Mouse (Mus musculus): ENCODE measurements around the gene Rad51b. TPM values are rescaled to one million over a fixed set of nuclear protein-coding genes. Genes with fewer than 3 reads are reported as not detected.

Rad51b gene
- polyA plus RNA-seq, 1 experiment: 1.7 TPM

DNA sequence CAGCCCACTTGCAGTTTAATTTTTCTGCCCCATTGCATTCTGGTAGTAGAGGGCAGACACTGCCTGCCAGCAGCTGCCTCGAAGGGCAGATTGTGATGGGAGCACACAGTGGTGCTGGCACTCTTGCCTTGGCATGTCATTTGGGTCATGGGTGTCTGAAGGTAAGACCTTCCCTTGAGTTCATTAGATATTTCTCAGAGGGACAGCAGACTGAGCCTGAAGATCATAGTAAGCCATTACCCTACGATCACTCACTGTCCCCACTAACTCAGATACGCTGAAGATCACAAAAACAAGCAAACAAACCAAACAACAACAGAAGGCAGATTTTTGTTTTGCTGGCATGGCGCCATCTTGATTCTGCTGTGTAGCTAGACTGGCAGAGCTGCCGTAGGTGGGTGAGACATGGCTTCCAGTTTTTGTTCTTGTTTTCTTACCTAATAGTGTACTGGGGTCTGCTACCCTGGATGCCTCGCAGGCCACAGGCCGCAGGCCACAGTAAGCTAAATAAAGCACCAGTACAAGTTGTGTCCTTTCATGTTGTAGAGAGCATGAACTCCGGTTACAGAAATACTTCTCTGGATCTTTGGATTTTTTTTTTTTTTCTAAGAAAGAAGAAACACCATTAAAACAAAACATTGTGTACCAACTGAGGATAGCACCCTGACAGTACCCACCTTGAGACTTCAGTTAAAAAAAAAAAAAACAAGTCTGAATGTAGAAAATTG lies 316.1 kb downstream of the Rad51b start:
- no peak for DNase-seq (ENCODE audit: low spot score)

- DNase-seq (ENCODE audit: low spot score): no peak
Observed at GRCm38 (mm10) chr12:79613846-79614582, 316.9 kb downstream of the Rad51b start.

- no peak for DNase-seq (ENCODE audit: low spot score)
Observed at GRCm38 (mm10) chr12:79614583-79614953, 317.5 kb downstream of the Rad51b start.

GRCm38 (mm10) chr12:79615717-79616316 lies 318.7 kb downstream of the Rad51b start:
- DNase-seq (ENCODE audit: low spot score): no peak

- no peak for DNase-seq (ENCODE audit: low spot score)
Observed at GRCm38 (mm10) chr12:79619009-79619408, 321.9 kb downstream of the Rad51b start.

DNA sequence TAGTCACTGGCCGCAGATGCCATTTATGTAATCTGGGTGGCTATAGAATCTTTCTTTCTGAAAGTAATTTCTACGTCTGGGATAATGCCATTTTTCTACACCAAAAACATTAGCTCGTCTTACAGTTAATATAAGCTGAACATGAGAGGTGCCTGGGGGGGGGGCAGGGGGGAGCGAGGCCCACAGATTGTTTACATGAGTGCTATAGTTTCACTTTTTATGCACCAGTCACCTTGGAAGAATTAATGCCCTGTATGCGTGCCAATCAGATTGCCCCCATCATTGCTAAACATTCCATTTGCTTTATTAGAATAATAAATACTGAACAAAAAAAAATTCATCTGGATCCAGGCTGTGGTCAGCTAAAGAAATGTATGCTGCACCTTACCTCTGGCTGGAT lies 323.6 kb downstream of the Rad51b start:
- DNase-seq (ENCODE audit: low spot score): no peak

GRCm38 (mm10) chr12:79623308-79623707 lies 326.2 kb downstream of the Rad51b start:
- no peak for DNase-seq (ENCODE audit: low spot score)

DNA sequence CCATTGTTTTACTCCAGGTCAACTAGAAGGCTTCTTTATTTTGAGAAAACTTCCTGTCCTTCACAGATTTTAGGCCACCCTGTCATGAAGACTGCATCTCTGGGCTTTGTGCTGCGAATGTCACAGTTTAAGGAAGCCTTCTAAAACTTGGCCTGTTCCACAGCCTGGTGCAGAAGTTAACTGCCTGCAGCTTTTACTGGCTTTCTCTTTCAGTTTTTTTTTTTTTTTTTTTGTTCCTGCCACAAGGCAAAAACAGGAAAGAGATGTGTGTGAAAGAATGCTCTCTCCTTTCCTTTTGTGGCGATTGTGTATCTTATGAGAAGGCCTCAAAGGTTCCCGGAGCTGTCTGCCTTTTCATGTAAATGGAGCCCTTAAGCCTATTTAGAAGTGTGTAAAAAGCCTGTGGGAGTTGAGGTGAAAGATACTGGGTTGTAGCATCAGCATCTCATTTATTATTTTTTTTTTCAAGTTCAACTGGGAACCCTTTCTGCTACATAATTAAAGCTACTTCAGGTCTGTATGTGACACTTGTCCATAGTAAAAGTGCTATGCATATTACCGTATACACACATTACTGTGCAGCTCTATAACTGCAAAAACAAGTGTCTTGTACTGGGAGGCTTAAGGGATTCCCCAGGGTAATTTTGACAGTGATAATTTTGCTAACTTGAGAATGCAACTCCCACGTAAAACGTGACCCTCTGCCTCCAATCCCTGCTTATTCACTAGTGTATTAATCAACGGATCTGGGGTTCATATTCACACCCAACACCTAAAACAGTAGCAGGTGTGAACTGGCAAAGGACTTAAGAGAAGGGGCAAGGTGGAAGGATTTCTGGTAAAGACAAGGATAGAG lies 328.8 kb downstream of the Rad51b start:
- DNase-seq (ENCODE audit: low spot score): no peak

DNA sequence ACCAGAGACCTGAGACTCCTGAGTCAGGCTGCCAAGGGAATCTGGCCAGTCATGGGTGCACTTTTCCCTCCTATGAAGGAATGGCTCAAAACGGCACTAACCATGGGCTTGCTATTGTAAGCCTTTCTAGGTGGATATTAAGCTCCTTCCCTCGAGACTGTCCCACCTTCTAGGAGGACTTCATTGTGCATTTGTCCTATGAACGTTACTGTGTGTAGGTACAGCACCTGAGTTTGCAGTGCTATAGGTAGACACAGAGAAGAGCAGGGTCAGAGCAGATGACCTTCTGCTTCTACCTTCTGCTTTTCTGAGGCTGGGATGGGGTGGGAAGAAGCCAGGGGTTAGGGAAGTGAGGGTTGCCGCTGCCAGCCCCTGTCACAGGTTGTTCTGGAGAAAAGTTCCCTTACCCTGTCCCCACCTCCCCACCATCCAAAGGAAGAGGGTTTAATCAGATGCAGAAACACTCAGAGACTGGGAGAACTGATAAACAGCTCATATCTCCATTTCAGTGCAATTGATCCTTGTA lies 329.5 kb downstream of the Rad51b start:
- DNase-seq (ENCODE audit: low spot score): no peak

- no peak for DNase-seq (ENCODE audit: low spot score)
Observed at GRCm38 (mm10) chr12:79627351-79628120, 330.5 kb downstream of the Rad51b start.

- no peak for DNase-seq (ENCODE audit: low spot score)
Observed at GRCm38 (mm10) chr12:79628121-79628774, 331.2 kb downstream of the Rad51b start.

DNA sequence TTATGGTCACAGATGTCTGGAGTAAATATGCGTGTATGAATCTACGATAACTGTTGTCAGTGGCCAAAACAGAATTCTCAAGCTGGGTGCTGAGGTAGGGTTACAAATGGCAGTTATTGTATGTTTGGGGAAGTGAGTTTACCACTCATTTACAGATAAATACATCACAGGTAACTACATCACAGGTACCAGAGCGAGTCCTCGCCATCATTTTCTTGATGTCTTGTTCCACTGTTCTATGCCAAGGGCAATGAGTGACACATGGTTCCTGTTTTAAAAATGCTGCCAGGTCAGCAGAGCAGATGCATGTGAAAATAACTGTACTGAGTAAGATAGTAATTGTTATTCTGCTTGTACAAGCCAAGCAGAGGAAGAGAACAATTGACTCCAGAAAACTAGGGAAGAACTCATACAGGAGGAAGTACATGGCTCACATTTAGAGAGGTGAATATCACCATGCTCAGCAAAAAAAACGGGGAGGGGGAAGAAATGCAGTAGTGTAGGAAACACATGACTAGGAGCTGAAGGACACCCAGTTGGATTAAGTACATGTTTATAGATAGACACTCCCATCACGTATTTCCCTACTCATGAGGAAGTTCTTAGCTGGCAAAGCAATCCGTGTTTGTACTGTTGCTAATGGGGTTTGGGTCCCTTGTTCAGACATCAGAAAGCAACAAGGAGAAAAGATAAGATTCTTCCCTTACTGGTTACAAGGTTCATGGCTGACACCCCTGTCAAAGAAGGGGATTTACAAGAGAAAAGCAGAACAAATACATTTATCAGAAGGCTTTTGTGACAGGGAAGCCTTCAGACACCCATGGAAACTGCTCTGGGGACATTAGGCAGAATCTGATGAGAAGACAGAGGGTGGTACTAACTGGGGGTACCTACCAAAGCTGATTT lies 333.1 kb downstream of the Rad51b start:
- DNase-seq (ENCODE audit: low spot score): no peak

GRCm38 (mm10) chr12:79633458-79634106 lies 336.5 kb downstream of the Rad51b start:
- no peak for DNase-seq (ENCODE audit: low spot score)

DNA sequence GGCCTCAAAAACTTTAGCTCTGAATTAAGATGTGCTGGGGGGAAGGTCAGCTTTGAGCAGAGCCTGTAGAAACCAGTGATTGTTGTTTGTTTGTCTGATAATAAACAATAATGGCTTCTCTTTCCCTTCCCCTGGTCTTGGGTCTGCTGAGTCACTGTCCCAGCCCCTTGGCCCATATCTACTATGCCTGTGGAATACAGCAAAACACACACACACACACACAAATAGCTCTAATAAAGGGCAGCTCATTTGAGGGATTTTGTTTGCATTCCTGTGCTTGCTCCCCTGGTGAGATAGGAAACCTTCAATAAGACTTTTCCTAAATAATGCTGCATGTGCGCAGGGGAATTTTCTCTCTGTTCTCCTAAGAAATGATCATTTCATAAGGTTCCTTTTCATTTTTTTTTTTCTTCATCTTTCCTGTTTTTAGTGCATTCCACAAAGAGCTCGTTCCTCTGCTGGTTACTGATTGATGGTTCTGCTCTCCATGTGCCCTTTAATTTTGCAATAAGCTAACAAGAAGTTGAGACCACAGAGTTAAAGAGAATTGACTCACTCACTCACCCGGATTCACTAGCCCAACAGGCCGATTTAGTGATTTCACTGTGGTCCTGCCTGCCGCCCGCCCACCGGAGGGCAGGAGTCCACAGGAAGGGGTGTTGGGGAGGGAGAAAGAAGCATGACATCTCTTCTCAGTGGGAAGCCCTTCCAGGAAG lies 344.6 kb downstream of the Rad51b start:
- no peak for DNase-seq (ENCODE audit: low spot score)

- no peak for DNase-seq (ENCODE audit: low spot score)
Observed at GRCm38 (mm10) chr12:79642715-79643114, 345.6 kb downstream of the Rad51b start.

DNA sequence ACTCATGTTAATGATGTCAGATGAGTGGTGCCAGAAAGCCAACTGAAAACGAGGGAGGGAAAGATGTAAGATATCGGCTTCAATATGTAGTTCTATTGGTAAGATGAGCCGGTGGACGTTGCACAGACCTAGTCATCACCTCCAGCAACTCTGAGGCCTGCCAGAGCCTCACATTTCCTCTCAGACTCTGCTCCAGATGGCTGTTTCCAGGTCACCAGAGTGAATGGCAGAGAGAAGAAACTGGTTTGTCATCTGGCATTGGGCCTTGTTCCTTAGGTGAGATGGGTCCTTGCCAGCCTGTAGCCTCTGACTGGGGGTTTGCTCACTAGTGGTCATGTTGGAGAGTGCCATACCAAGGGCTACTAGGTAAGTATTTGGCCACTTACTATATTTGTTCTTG lies 348.6 kb downstream of the Rad51b start:
- DNase-seq (ENCODE audit: low spot score): no peak

- no peak for DNase-seq (ENCODE audit: low spot score)
Observed at GRCm38 (mm10) chr12:79646646-79647164, 349.6 kb downstream of the Rad51b start.

GRCm38 (mm10) chr12:79647382-79647781 lies 350.3 kb downstream of the Rad51b start:
- no peak for DNase-seq (ENCODE audit: low spot score)
